Mouse (Mus musculus): ENCODE data around the gene Cyp2c66. TPM values are rescaled to one million over a fixed set of nuclear protein-coding genes. Genes with fewer than 3 reads are reported as not detected.
"Not testable (repeated sequence)": the region's sequence is repeated elsewhere in the genome, so short reads cannot be mapped to it uniquely, and the experiment has no call there.

Gene Cyp2c66
- not detected in 2 replicates for polyA plus RNA-seq (2014; fragmentation: Nextera tagmentation; extraction: Ambion mirVana)

- DNase-seq (ENCODE audit: low spot score): no peak
- ATAC-seq: no peak
- Histone ChIP-seq H3K9me3 (replicated peaks; ENCODE audit: control insufficient read depth, low read length) (no peaks in the 10 kb centered on the region), H3K27me3 (replicated peaks; ENCODE audit: control insufficient read depth, insufficient read depth, low read length) (no peaks in the 10 kb centered on the region), H3K27ac (ENCODE audit: low read depth, low read length) (no peak within 1 kb of the TSS), H3K4me1 (ENCODE audit: control insufficient read depth, insufficient read depth, low read length) (no peaks in the 10 kb centered on the region), H3K4me3 (ENCODE audit: low read depth, low read length) (no peak within 1 kb of the TSS), H3K9ac (ENCODE audit: low read length) (no peak within 1 kb of the TSS), H3K4me2 (ENCODE audit: low read length) (no peak within 1 kb of the TSS), H3K36me3 (ENCODE audit: control insufficient read depth, insufficient read depth, low read length) (no peaks in the 10 kb centered on the region)
- WGBS: 78% methylated on average over 1 of the region's 1 CpGs
Observed at GRCm38 (mm10) chr19:39113644-39114043, at the start of gene Cyp2c66. Cyp2c66 (plus strand) TSS chr19:39113898.

DNA sequence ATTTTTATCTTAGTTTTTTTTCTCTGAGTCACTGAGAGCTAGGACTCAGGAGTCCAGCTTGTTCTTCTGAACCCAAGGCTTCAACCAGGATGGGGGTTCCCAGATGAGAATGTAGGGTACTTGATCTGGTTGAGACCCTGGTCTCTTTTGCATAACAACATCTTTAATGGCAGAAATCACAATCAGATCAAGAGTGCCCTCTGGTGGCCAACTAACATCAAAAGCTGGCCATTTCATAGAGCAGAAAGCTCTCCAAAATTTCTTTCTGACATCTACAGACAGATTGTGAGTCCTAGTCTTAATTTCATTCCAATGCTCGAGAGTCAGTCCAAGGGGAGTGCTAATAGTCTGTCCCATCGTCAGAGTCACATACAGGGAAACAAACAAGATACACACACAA, 14.9 kb upstream of the Cyp2c66 start:
- H3K4me3 ChIP-seq (ENCODE audit: low read depth, low read length); H3K4me2 ChIP-seq (ENCODE audit: low read length); H3K4me1 ChIP-seq (ENCODE audit: control insufficient read depth, insufficient read depth, low read length); H3K36me3 ChIP-seq (ENCODE audit: control insufficient read depth, insufficient read depth, low read length); ATAC-seq; H3K27ac ChIP-seq (ENCODE audit: low read depth, low read length); DNase-seq (ENCODE audit: low spot score); H3K27me3 ChIP-seq (replicated peaks; ENCODE audit: control insufficient read depth, insufficient read depth, low read length); H3K9me3 ChIP-seq (replicated peaks; ENCODE audit: control insufficient read depth, low read length); H3K9ac ChIP-seq (ENCODE audit: low read length): not testable (repeated sequence)
- 80% methylated on average over 2 of the region's 2 CpGs for WGBS

DNA sequence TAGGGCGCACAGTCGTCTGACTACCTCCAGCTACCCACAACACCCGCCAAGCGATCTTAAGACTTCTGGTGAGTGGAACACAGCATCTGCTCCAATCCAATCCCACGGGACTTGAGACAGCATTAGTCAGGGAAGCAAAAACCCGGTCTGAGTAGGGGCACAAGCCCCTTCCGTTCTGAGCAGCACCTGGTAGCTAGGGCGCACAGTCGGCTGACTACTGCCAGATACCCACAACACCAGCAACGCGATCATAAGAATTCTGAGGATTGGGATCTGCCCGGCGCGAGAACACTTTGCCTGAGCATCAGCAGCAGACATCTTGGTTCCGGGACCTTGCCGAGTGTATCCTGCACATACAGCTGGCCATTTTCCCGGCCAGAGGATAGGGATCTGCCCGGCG, 43.1 kb downstream of the Cyp2c66 start:
- H3K9ac ChIP-seq (ENCODE audit: low read length); H3K27me3 ChIP-seq (replicated peaks; ENCODE audit: control insufficient read depth, insufficient read depth, low read length); H3K27ac ChIP-seq (ENCODE audit: low read depth, low read length); H3K4me3 ChIP-seq (ENCODE audit: low read depth, low read length); H3K9me3 ChIP-seq (replicated peaks; ENCODE audit: control insufficient read depth, low read length); DNase-seq (ENCODE audit: low spot score); H3K4me1 ChIP-seq (ENCODE audit: control insufficient read depth, insufficient read depth, low read length); H3K4me2 ChIP-seq (ENCODE audit: low read length); H3K36me3 ChIP-seq (ENCODE audit: control insufficient read depth, insufficient read depth, low read length); ATAC-seq: not testable (repeated sequence)
- WGBS: 86% methylated on average over 19 of the region's 19 CpGs

Other genes with a start within 250 kb of the Cyp2c66 start
- gene Hells, start 183.0 kb upstream of the Cyp2c66 start, polyA plus RNA-seq (2014; fragmentation: Nextera tagmentation; extraction: Ambion mirVana): 25.4 and 27.8 TPM in 2 replicates
- gene Cyp2c55, start 106.9 kb upstream of the Cyp2c66 start, polyA plus RNA-seq (2014; fragmentation: Nextera tagmentation; extraction: Ambion mirVana): not detected in 2 replicates
- not detected in 2 replicates for gene Cyp2c65, start 52.9 kb upstream of the Cyp2c66 start, polyA plus RNA-seq (2014; fragmentation: Nextera tagmentation; extraction: Ambion mirVana)
- gene Cyp2c29, start 155.5 kb downstream of the Cyp2c66 start, polyA plus RNA-seq (2014; fragmentation: Nextera tagmentation; extraction: Ambion mirVana): not detected in 2 replicates